ENCODE assay signal across 22 mouse cellular contexts in the genomic region with DNA sequence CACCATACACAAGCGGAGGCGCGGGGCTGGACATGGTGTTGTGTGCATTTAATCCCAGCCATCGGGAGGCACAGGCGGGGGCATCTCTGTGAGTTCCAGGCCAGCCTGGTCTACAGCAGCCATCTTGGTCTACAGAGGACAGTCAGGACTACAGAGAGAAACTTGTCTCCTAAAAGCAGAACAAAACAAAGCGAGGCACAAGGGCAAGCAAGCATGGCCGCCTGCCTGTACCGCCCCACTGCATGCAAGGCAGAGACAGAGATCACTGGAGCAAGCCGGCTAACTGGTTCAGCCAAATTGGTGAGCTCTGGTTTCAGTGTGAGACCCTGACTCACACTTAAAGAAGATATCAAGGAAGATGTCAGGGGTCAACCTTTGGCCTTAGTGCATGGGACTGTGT. TPM values are rescaled to one million over a fixed set of nuclear protein-coding genes. Genes with fewer than 3 reads are reported as not detected.
DNase-seq lines count a peak whose midpoint lies in the region; ATAC-seq and TF ChIP-seq lines count a peak whose summit lies in the region.
"Had no signal": no experiment of that assay in that cellular context is flagged by ENCODE, and none has a peak within 500 bp of the region (broad histone marks: within the 10 kb centered on the region; RNA-seq: fewer than 3 reads in every experiment).

No protein-coding gene starts in this region.

- H3K4me1 ChIP-seq in kidney, embryonic 15.5 days = no peaks in the 10 kb centered on the region; the same call in 1 of the 2 replicates
- H3K4me1 ChIP-seq in kidney, embryonic 16.5 days (ENCODE audit: insufficient read depth, low read length) = no peaks in the 10 kb centered on the region
- H3K4me1 ChIP-seq in E14TG2a.4 (replicated peaks; ENCODE audit: low read depth, low read length) = peaks cover 37% of the 10 kb centered on the region
- peaks cover 4% of the 10 kb centered on the region; the same call in 1 of the 2 replicates for H3K4me1 ChIP-seq in embryonic facial prominence, embryonic 10.5 days
- H3K4me1 ChIP-seq: embryonic facial prominence, embryonic 12.5 days; forebrain, embryonic 12.5 days; hindbrain, embryonic 12.5 days had no signal

- H3K27ac ChIP-seq in kidney, embryonic 15.5 days = no peak overlapping the region
- no peak overlapping the region for H3K27ac ChIP-seq in kidney, embryonic 16.5 days (ENCODE audit: low read length)
- no peak overlapping the region for H3K27ac ChIP-seq in embryonic facial prominence, embryonic 10.5 days (replicated peaks)
- H3K27ac ChIP-seq: embryonic facial prominence, embryonic 12.5 days; forebrain, embryonic 12.5 days; hindbrain, embryonic 12.5 days had no signal

- H3K4me2 ChIP-seq in kidney, embryonic 15.5 days = no peak overlapping the region
- H3K4me2 ChIP-seq in kidney, embryonic 16.5 days (replicated peaks; ENCODE audit: low read depth, low read length) = no peak overlapping the region
- H3K4me2 ChIP-seq: embryonic facial prominence, embryonic 12.5 days; forebrain, embryonic 12.5 days; hindbrain, embryonic 12.5 days had no signal

- H3K9me3 ChIP-seq in kidney, embryonic 15.5 days (replicated peaks) = no peaks in the 10 kb centered on the region
- no peaks in the 10 kb centered on the region for H3K9me3 ChIP-seq in kidney, embryonic 16.5 days (ENCODE audit: low read length)
- peaks cover 5% of the 10 kb centered on the region; the same call in 1 of the 2 replicates for H3K9me3 ChIP-seq in E14TG2a.4 (ENCODE audit: low read length)
- no peaks in the 10 kb centered on the region for H3K9me3 ChIP-seq in embryonic facial prominence, embryonic 10.5 days
- H3K9me3 ChIP-seq: embryonic facial prominence, embryonic 12.5 days; forebrain, embryonic 12.5 days; heart, embryonic 10.5 days; hindbrain, embryonic 12.5 days had no signal

- no peak overlapping the region for H3K4me3 ChIP-seq in kidney, embryonic 15.5 days (replicated peaks)
- no peak overlapping the region for H3K4me3 ChIP-seq in kidney, embryonic 16.5 days (ENCODE audit: low read length)
- H3K4me3 ChIP-seq in E14TG2a.4 (replicated peaks; ENCODE audit: low read length) = 0 out of 2 replicates have a peak overlapping the region, but pooled peaks have one; percentile 3
- H3K4me3 ChIP-seq in embryonic facial prominence, embryonic 10.5 days = no peak overlapping the region
- H3K4me3 ChIP-seq: embryonic facial prominence, embryonic 12.5 days; forebrain, embryonic 12.5 days; heart, embryonic 10.5 days; hindbrain, embryonic 12.5 days had no signal

- H3K9ac ChIP-seq in kidney, embryonic 15.5 days = no peak overlapping the region
- H3K9ac ChIP-seq in kidney, embryonic 16.5 days (replicated peaks; ENCODE audit: low read length) = no peak overlapping the region
- H3K9ac ChIP-seq: embryonic facial prominence, embryonic 12.5 days; forebrain, embryonic 12.5 days; forebrain, postnatal 0 days; hindbrain, embryonic 12.5 days had no signal

- no peaks in the 10 kb centered on the region for H3K36me3 ChIP-seq in kidney, embryonic 15.5 days
- H3K36me3 ChIP-seq in kidney, embryonic 16.5 days (ENCODE audit: insufficient read depth, low read length) = no peaks in the 10 kb centered on the region
- H3K36me3 ChIP-seq in E14TG2a.4 (ENCODE audit: insufficient read depth, low read length) = no peaks in the 10 kb centered on the region
- no peaks in the 10 kb centered on the region for H3K36me3 ChIP-seq in embryonic facial prominence, embryonic 10.5 days (replicated peaks)
- H3K36me3 ChIP-seq: embryonic facial prominence, embryonic 12.5 days; forebrain, embryonic 12.5 days; heart, embryonic 10.5 days; hindbrain, embryonic 12.5 days had no signal

- ATAC-seq in kidney, embryonic 15.5 days (replicated peaks; ENCODE audit: low FRiP score) = peak; percentile 18; the same call in 1 of the 2 replicates
- no peak for ATAC-seq in kidney, embryonic 16.5 days (ENCODE audit: low FRiP score, low TSS enrichment)
- ATAC-seq: CD4-positive, CD25-positive, alpha-beta regulatory T cell, adult 4 months; forebrain, postnatal 0 days; hindbrain, embryonic 16.5 days had no signal

- H3K27me3 ChIP-seq in kidney, embryonic 15.5 days = no peaks in the 10 kb centered on the region
- H3K27me3 ChIP-seq in kidney, embryonic 16.5 days (ENCODE audit: insufficient read depth, low read length) = no peaks in the 10 kb centered on the region
- peaks cover 17% of the 10 kb centered on the region for H3K27me3 ChIP-seq in E14TG2a.4 (ENCODE audit: insufficient read depth, low read length)
- no peaks in the 10 kb centered on the region for H3K27me3 ChIP-seq in embryonic facial prominence, embryonic 10.5 days (replicated peaks; ENCODE audit: low read depth, poor library complexity, severe bottlenecking)
- H3K27me3 ChIP-seq: embryonic facial prominence, embryonic 12.5 days; forebrain, embryonic 12.5 days; hindbrain, embryonic 12.5 days had no signal

- DNase-seq in A20 (ENCODE audit: low read depth, low spot score) (peak; percentile 45), adipocyte (ENCODE audit: low spot score) (no peak)
- peak; percentile 9 for DNase-seq in induced T-regulatory cell, adult 2 months (ENCODE audit: low read depth)
- no peak for DNase-seq in embryonic facial prominence, embryonic 10.5 days (ENCODE audit: low spot score)
- DNase-seq: adrenal gland, adult 8-10 months; cerebellum, adult 2 months; cerebellum, postnatal 14 days; embryo, embryonic 11 days; forebrain, postnatal 0 days; gastrocnemius, postnatal 14 days; heart, postnatal 10 days; heart, postnatal 4 days; kidney, adult 11 months had no signal

- WGBS in kidney, embryonic 15.5 days = 73% methylated on average over 9 of the region's 9 CpGs
- 80% methylated on average over 9 of the region's 9 CpGs for WGBS in kidney, embryonic 16.5 days
- 86% methylated on average over 9 of the region's 9 CpGs for WGBS in embryonic facial prominence, embryonic 10.5 days

- TF ChIP-seq CTCF in E14TG2a.4 (conservative IDR thresholded peaks at IDR 0.05; ENCODE audit: low read length) = no peak

RNA-seq across cellular contexts. Expression of gene Gpr132, which starts 17.7 kb away (rescaled TPM):
- polyA plus RNA-seq in kidney, embryonic 15.5 days (2015; fragmentation: Nextera tagmentation; extraction: Ambion mirVana) = 0.12 and 0.14 TPM in 2 replicates
- polyA plus RNA-seq in kidney, embryonic 16.5 days (2015; fragmentation: Nextera tagmentation; extraction: Ambion mirVana) = 0.15 and 0.22 TPM in 2 replicates
- polyA plus RNA-seq in embryonic facial prominence, embryonic 10.5 days (2016; fragmentation: Nextera tagmentation; extraction: Ambion mirVana) = 0.30 TPM in 1 of 2 replicates, not detected in the other
- polyA plus RNA-seq: forebrain, embryonic 12.5 days; forebrain, postnatal 0 days; hindbrain, embryonic 12.5 days had no signal

RNA-seq across cellular contexts. Expression of gene Cdca4, which starts 21.1 kb away (rescaled TPM):
- 113 and 122 TPM in 2 replicates for polyA plus RNA-seq in kidney, embryonic 15.5 days (2015; fragmentation: Nextera tagmentation; extraction: Ambion mirVana)
- polyA plus RNA-seq in kidney, embryonic 16.5 days (2015; fragmentation: Nextera tagmentation; extraction: Ambion mirVana) = 113 and 124 TPM in 2 replicates
- 180 and 183 TPM in 2 replicates for polyA plus RNA-seq in embryonic facial prominence, embryonic 10.5 days (2016; fragmentation: Nextera tagmentation; extraction: Ambion mirVana)

RNA-seq across cellular contexts. Expression of gene Clba1, which starts 41.6 kb away (rescaled TPM):
- polyA plus RNA-seq in kidney, embryonic 15.5 days (2015; fragmentation: Nextera tagmentation; extraction: Ambion mirVana) = 11.2 and 11.9 TPM in 2 replicates
- polyA plus RNA-seq in kidney, embryonic 16.5 days (2015; fragmentation: Nextera tagmentation; extraction: Ambion mirVana) = 14.0 and 14.7 TPM in 2 replicates
- polyA plus RNA-seq in embryonic facial prominence, embryonic 10.5 days (2016; fragmentation: Nextera tagmentation; extraction: Ambion mirVana) = 9.3 and 10.1 TPM in 2 replicates

RNA-seq across cellular contexts. Expression of gene Ahnak2, which starts 47.9 kb away (rescaled TPM):
- 1.0 and 1.8 TPM in 2 replicates for polyA plus RNA-seq in kidney, embryonic 15.5 days (2015; fragmentation: Nextera tagmentation; extraction: Ambion mirVana)
- polyA plus RNA-seq in kidney, embryonic 16.5 days (2015; fragmentation: Nextera tagmentation; extraction: Ambion mirVana) = 0.91 and 1.2 TPM in 2 replicates
- polyA plus RNA-seq in embryonic facial prominence, embryonic 10.5 days (2016; fragmentation: Nextera tagmentation; extraction: Ambion mirVana) = 0.04 and 0.20 TPM in 2 replicates
- polyA plus RNA-seq: CD4-positive, CD25-positive, alpha-beta regulatory T cell, adult 4 months had no signal

Comparison
In these comparisons a context has a peak if more than half of its experiments do, and no peak if none do; other contexts are left out.
1. DNase-seq: peak in A20 (single experiment) and induced T-regulatory cell, adult 2 months (single experiment); none in embryonic facial prominence, embryonic 10.5 days (single experiment) and adipocyte (single experiment).